Mouse (Mus musculus): Measurements from ENCODE around the gene Slc25a25.
A peak's percentile ranks its signal among the peaks of the same experiment; 100 is the strongest.

The Slc25a25 gene

GRCm38 (mm10) chr2:32458300-32458699, 7.1 kb upstream of the Slc25a25 start:
- no peak for DNase-seq (ENCODE audit: low read depth)

- DNase-seq (ENCODE audit: low read depth): no peak
Observed at GRCm38 (mm10) chr2:32455101-32455500, 3.9 kb upstream of the Slc25a25 start.

- no peak for DNase-seq (ENCODE audit: low read depth)
Observed at GRCm38 (mm10) chr2:32454633-32455032, 3.4 kb upstream of the Slc25a25 start.

GRCm38 (mm10) chr2:32453641-32454303, 2.5 kb upstream of the Slc25a25 start:
- no peak for DNase-seq (ENCODE audit: low read depth)

- DNase-seq (ENCODE audit: low read depth): no peak
Observed at GRCm38 (mm10) chr2:32452441-32452971, 1.3 kb upstream of the Slc25a25 start.

- peak; percentile 99 for DNase-seq (ENCODE audit: low read depth)
Observed at GRCm38 (mm10) chr2:32451870-32452372, 676 bp upstream of the Slc25a25 start.

GRCm38 (mm10) chr2:32449761-32450754, 1.2 kb downstream of the Slc25a25 start, which contains the start of gene Naif1:
Gene Naif1, plus strand, starts transcription at chr2:32450457.
- DNase-seq (ENCODE audit: low read depth): no peak

- DNase-seq (ENCODE audit: low read depth): no peak
Observed at GRCm38 (mm10) chr2:32448480-32448879, 2.8 kb downstream of the Slc25a25 start.

- no peak for DNase-seq (ENCODE audit: low read depth)
Observed at GRCm38 (mm10) chr2:32447264-32447936, 3.8 kb downstream of the Slc25a25 start.

- DNase-seq (ENCODE audit: low read depth): no peak
Observed at GRCm38 (mm10) chr2:32445535-32445934, 5.7 kb downstream of the Slc25a25 start.

GRCm38 (mm10) chr2:32441550-32441949, 9.7 kb downstream of the Slc25a25 start:
- no peak for DNase-seq (ENCODE audit: low read depth)

GRCm38 (mm10) chr2:32440632-32441031, 10.6 kb downstream of the Slc25a25 start:
- DNase-seq (ENCODE audit: low read depth): no peak

- no peak for DNase-seq (ENCODE audit: low read depth)
Observed at GRCm38 (mm10) chr2:32440164-32440563, 11.1 kb downstream of the Slc25a25 start.

- no peak for DNase-seq (ENCODE audit: low read depth)
Observed at GRCm38 (mm10) chr2:32439177-32439576, 12.1 kb downstream of the Slc25a25 start.

- no peak for DNase-seq (ENCODE audit: low read depth)
Observed at GRCm38 (mm10) chr2:32438733-32439132, 12.5 kb downstream of the Slc25a25 start.

- no peak for DNase-seq (ENCODE audit: low read depth)
Observed at GRCm38 (mm10) chr2:32437612-32438166, 13.6 kb downstream of the Slc25a25 start.

GRCm38 (mm10) chr2:32436686-32437372, 14.4 kb downstream of the Slc25a25 start:
- DNase-seq (ENCODE audit: low read depth): no peak

- no peak for DNase-seq (ENCODE audit: low read depth)
Observed at GRCm38 (mm10) chr2:32430701-32431676, 20.3 kb downstream of the Slc25a25 start.

GRCm38 (mm10) chr2:32429215-32429891, 21.9 kb downstream of the Slc25a25 start:
- DNase-seq (ENCODE audit: low read depth): no peak

Data from c-Kit-positive CD71-positive TER-119-negative erythroid progenitor cells, embryonic 14.5 days (primary cell).